Mouse (Mus musculus) kidney, embryonic 16.5 days (tissue): ENCODE measurements around the gene Kctd11. TPM values are rescaled to one million over a fixed set of nuclear protein-coding genes. Genes with fewer than 3 reads are reported as not detected.

Source experiments
- ATAC-seq: fragments of 200-750 bp; cut with Nextera tagmentation; 2 replicates; pipeline ENCODE4 v1.8.0; 2017; ENCODE audit warnings: moderate TSS enrichment; ENCODE audit not compliant: low FRiP score, low TSS enrichment
- H3K27ac ChIP-seq: fragments of 300-500 bp; sonication (generic); 2 replicates; pipeline ENCODE4 v1.5.1; 2014; ENCODE audit warnings: low read length
- H3K27me3 ChIP-seq: fragments of 300-500 bp; sonication (generic); 2 replicates; pipeline ENCODE4 v1.6.1; 2014; ENCODE audit warnings: low read length, control low read depth, mixed read lengths; ENCODE audit not compliant: insufficient read depth
- H3K36me3 ChIP-seq: fragments of 300-500 bp; sonication (generic); 2 replicates; pipeline ENCODE4 v1.6.1; 2014; ENCODE audit warnings: low read length, control low read depth, mixed read lengths; ENCODE audit not compliant: insufficient read depth
- H3K4me1 ChIP-seq: fragments of 300-500 bp; sonication (generic); 2 replicates; pipeline ENCODE4 v1.6.1; 2014; ENCODE audit warnings: low read length, control low read depth, mixed read lengths; ENCODE audit not compliant: insufficient read depth
- H3K4me2 ChIP-seq: fragments of 300-500 bp; sonication (generic); replicated peaks from 2 replicates; pipeline ENCODE4 v1.6.1; 2014; ENCODE audit warnings: low read depth, low read length
- H3K4me3 ChIP-seq: fragments of 300-500 bp; sonication (generic); 2 replicates; pipeline ENCODE4 v1.5.1; 2014; ENCODE audit warnings: mild to moderate bottlenecking, low read length
- H3K9ac ChIP-seq: fragments of 300-500 bp; sonication (generic); replicated peaks from 2 replicates; pipeline ENCODE4 v1.6.1; 2014; ENCODE audit warnings: low read length
- H3K9me3 ChIP-seq: fragments of 300-500 bp; sonication (generic); 2 replicates; pipeline ENCODE4 v1.6.1; 2016; ENCODE audit warnings: low read length, control low read depth
- WGBS: fragments of 180-500 bp; shearing (Covaris S2); extraction: QIAGEN DNeasy Blood & Tissue Kit; methylation state at CpG from one replicate; pipeline ENCODE4 v1.1.7; 2014; 5-methylcytosine and 5-hydroxymethylcytosine counted together
- polyA plus RNA-seq: library from polyadenylated mRNA; unstranded; fragments of >200 nt; fragmentation: Nextera tagmentation; extraction: Ambion mirVana; gene quantifications from 2 replicates; pipeline ENCODE4 v1.2.1, GENCODE M21; 2015

Gene Kctd11
- polyA plus RNA-seq, 1 experiment from 2014 or later, result 11.3 TPM

- WGBS, result 18% methylated on average over 30 of the region's 30 CpGs
- H3K9me3 ChIP-seq, result no peaks in the 10 kb centered on the region
- peak; percentile 59; the same call in 1 of the 2 replicates for ATAC-seq
- H3K36me3 ChIP-seq, result no peaks in the 10 kb centered on the region
- peaks cover 15% of the 10 kb centered on the region for H3K27me3 ChIP-seq
- H3K4me1 ChIP-seq, result peaks cover 4% of the 10 kb centered on the region; the same call in 1 of the 2 replicates
- H3K27ac ChIP-seq, result peak within 1 kb of the TSS; percentile 58; the same call in 1 of the 2 replicates
- peak within 1 kb of the TSS; percentile 52 for H3K4me2 ChIP-seq
- peak within 1 kb of the TSS; percentile 45 for H3K4me3 ChIP-seq
- H3K9ac ChIP-seq, result peak within 1 kb of the TSS; percentile 68
Observed at GRCm38 (mm10) chr11:69858113-69858998, 22.9 kb downstream of the Kctd11 start, which contains the start of gene Tnk1. Tnk1 (minus strand) TSS chr11:69858730.

GRCm38 (mm10) chr11:69855347-69855746 is 25.9 kb downstream of the Kctd11 start:
- no peak overlapping the region for H3K9ac ChIP-seq
- H3K27me3 ChIP-seq, result peaks cover 15% of the 10 kb centered on the region
- no peak overlapping the region for H3K4me3 ChIP-seq
- H3K4me2 ChIP-seq, result peak overlapping the region; percentile 29; the same call in 1 of the 2 replicates
- H3K36me3 ChIP-seq, result peaks cover 20% of the 10 kb centered on the region
- peaks cover 4% of the 10 kb centered on the region; the same call in 1 of the 2 replicates for H3K4me1 ChIP-seq
- H3K9me3 ChIP-seq, result no peaks in the 10 kb centered on the region
- peak; percentile 41; the same call in 1 of the 2 replicates for ATAC-seq
- WGBS, result 23% methylated on average over 16 of the region's 16 CpGs
- no peak overlapping the region for H3K27ac ChIP-seq

GRCm38 (mm10) chr11:69854680-69855079 is 26.5 kb downstream of the Kctd11 start:
- WGBS, result 80% methylated on average over 10 of the region's 10 CpGs
- Histone ChIP-seq H3K4me1 (peaks cover 4% of the 10 kb centered on the region; the same call in 1 of the 2 replicates), H3K27ac (no peak overlapping the region), H3K4me2 (no peak overlapping the region), H3K9me3 (no peaks in the 10 kb centered on the region), H3K9ac (no peak overlapping the region), H3K36me3 (peaks cover 26% of the 10 kb centered on the region), H3K4me3 (no peak overlapping the region), H3K27me3 (peaks cover 15% of the 10 kb centered on the region)
- no peak for ATAC-seq

GRCm38 (mm10) chr11:69853994-69854393 is 27.2 kb downstream of the Kctd11 start:
- Histone ChIP-seq H3K4me1 (peaks cover 4% of the 10 kb centered on the region; the same call in 1 of the 2 replicates), H3K27ac (no peak overlapping the region), H3K9me3 (no peaks in the 10 kb centered on the region), H3K36me3 (peaks cover 33% of the 10 kb centered on the region), H3K4me2 (no peak overlapping the region), H3K27me3 (peaks cover 15% of the 10 kb centered on the region), H3K4me3 (no peak overlapping the region), H3K9ac (no peak overlapping the region)
- ATAC-seq, result no peak
- 61% methylated on average over 7 of the region's 7 CpGs for WGBS

GRCm38 (mm10) chr11:69850754-69851153 is 30.5 kb downstream of the Kctd11 start:
- H3K27ac ChIP-seq, result no peak overlapping the region
- H3K9me3 ChIP-seq, result no peaks in the 10 kb centered on the region
- H3K4me3 ChIP-seq, result no peak overlapping the region
- H3K27me3 ChIP-seq, result no peaks in the 10 kb centered on the region
- ATAC-seq, result no peak
- H3K36me3 ChIP-seq, result peaks cover 42% of the 10 kb centered on the region
- WGBS, result 77% methylated on average over 8 of the region's 8 CpGs
- peaks cover 17% of the 10 kb centered on the region for H3K4me1 ChIP-seq
- no peak overlapping the region for H3K4me2 ChIP-seq
- H3K9ac ChIP-seq, result no peak overlapping the region

GRCm38 (mm10) chr11:69849884-69850283 is 31.3 kb downstream of the Kctd11 start:
- Histone ChIP-seq H3K9ac (no peak overlapping the region), H3K27ac (no peak overlapping the region), H3K4me1 (peaks cover 19% of the 10 kb centered on the region), H3K4me3 (no peak overlapping the region), H3K4me2 (no peak overlapping the region), H3K27me3 (no peaks in the 10 kb centered on the region), H3K9me3 (no peaks in the 10 kb centered on the region), H3K36me3 (peaks cover 42% of the 10 kb centered on the region)
- WGBS, result 96% methylated on average over 15 of the region's 15 CpGs
- no peak for ATAC-seq

GRCm38 (mm10) chr11:69849128-69849527 is 32.1 kb downstream of the Kctd11 start:
- H3K27ac ChIP-seq, result no peak overlapping the region; the same call in 1 of the 2 replicates
- H3K9me3 ChIP-seq, result no peaks in the 10 kb centered on the region
- H3K4me1 ChIP-seq, result peaks cover 19% of the 10 kb centered on the region
- H3K4me3 ChIP-seq, result no peak overlapping the region
- no peak for ATAC-seq
- H3K4me2 ChIP-seq, result no peak overlapping the region
- H3K36me3 ChIP-seq, result peaks cover 42% of the 10 kb centered on the region
- no peaks in the 10 kb centered on the region for H3K27me3 ChIP-seq
- WGBS, result 87% methylated on average over 9 of the region's 9 CpGs
- H3K9ac ChIP-seq, result no peak overlapping the region

GRCm38 (mm10) chr11:69848021-69848420 is 33.2 kb downstream of the Kctd11 start:
- H3K9ac ChIP-seq, result peak overlapping the region; percentile 89; the same call in 1 of the 2 replicates
- H3K36me3 ChIP-seq, result peaks cover 42% of the 10 kb centered on the region
- no peaks in the 10 kb centered on the region for H3K9me3 ChIP-seq
- no peak for ATAC-seq
- H3K4me2 ChIP-seq, result peak overlapping the region; percentile 93; the same call in 1 of the 2 replicates
- peaks cover 19% of the 10 kb centered on the region for H3K4me1 ChIP-seq
- H3K4me3 ChIP-seq, result no peak overlapping the region
- no peaks in the 10 kb centered on the region for H3K27me3 ChIP-seq
- no peak overlapping the region for H3K27ac ChIP-seq
- 97% methylated on average over 6 of the region's 6 CpGs for WGBS

- Histone ChIP-seq H3K9me3 (no peaks in the 10 kb centered on the region), H3K36me3 (peaks cover 38% of the 10 kb centered on the region), H3K4me3 (peak overlapping the region; percentile 84), H3K9ac (peak overlapping the region; percentile 89), H3K27me3 (no peaks in the 10 kb centered on the region), H3K27ac (peak overlapping the region; percentile 99), H3K4me2 (peak overlapping the region; percentile 93), H3K4me1 (peaks cover 19% of the 10 kb centered on the region)
- ATAC-seq, result peak; percentile 36
- WGBS, result 6% methylated on average over 37 of the region's 37 CpGs
Observed at GRCm38 (mm10) chr11:69846738-69847688, 34.2 kb downstream of the Kctd11 start.
